Mouse (Mus musculus): ENCODE results near the gene Rps2. TPM values are rescaled to one million over a fixed set of nuclear protein-coding genes. Genes with fewer than 3 reads are reported as not detected.

Gene Rps2
- polyA plus RNA-seq, 1 experiment from 2014 or later = 1,443 TPM

DNA sequence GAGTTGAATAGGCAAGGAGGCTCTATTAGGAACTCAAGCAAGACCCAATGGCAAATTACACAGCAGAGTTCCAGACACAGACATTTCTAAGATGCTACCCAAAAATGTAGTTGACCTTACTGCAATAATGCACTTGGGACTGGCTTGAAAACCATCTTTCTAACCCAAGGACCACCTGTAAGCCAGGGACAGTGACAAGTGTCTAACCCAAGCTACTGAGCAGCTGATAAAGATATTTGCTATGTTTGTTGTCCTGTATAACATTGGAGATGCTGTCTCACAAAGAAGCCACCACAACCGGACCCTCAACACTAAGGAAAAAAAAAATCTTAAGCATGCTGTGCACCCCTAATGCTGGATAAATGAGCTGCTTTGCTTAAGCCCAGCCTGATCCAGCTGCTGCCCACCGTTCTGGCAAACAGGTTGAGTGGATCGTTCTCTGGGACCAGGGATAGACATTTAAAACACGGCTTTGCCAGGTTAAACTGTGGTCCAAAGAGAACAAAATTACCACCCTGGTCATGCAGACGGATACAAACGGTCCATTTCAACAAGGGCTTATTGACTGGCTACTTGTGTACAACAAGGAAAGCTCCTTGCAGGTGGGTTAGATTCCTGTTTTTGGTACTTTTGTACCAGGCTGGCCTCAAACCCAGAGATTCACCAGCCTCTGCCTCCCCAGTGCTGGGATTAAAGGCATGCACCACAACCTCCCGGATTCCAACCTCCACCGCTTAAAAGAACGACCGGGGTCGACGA is 5.4 kb downstream of the Rps2 start:
- H3K9me3 ChIP-seq = no peaks in the 10 kb centered on the region
- 3% methylated on average over 12 of the region's 12 CpGs for WGBS
- H3K4me2 ChIP-seq = peak overlapping the region; percentile 89
- no peaks in the 10 kb centered on the region for H3K27me3 ChIP-seq
- peak overlapping the region; percentile 97 for H3K9ac ChIP-seq
- peaks cover 32% of the 10 kb centered on the region for H3K4me1 ChIP-seq
- ATAC-seq (ENCODE audit: insufficient number of reproducible peaks, insufficient read depth, low FRiP score, low TSS enrichment, low read depth) = no peak
- peaks cover 20% of the 10 kb centered on the region for H3K36me3 ChIP-seq
- H3K27ac ChIP-seq = peak overlapping the region; percentile 85
- H3K4me3 ChIP-seq = peak overlapping the region; percentile 83

DNA sequence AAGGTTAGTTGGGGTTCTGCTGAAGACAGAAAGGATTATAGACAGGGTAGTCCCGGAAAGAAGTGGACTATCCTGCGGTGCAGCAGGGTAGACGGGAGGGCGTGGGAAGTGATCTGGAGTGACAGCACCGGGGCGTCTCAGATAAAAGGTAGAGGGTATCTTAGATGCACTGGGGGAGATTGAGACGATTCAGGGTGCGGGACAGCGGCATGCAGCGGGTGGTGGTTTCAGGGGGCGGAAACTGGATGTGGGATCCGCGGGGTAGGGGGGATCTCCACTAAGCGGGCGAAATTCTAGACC is 5.9 kb downstream of the Rps2 start:
- under 1% methylated on average over 15 of the region's 15 CpGs for WGBS
- H3K4me3 ChIP-seq = peak overlapping the region; percentile 83
- ATAC-seq (ENCODE audit: insufficient number of reproducible peaks, insufficient read depth, low FRiP score, low TSS enrichment, low read depth) = no peak
- peaks cover 16% of the 10 kb centered on the region for H3K36me3 ChIP-seq
- H3K9ac ChIP-seq = peak overlapping the region; percentile 97
- peaks cover 28% of the 10 kb centered on the region for H3K4me1 ChIP-seq
- peak overlapping the region; percentile 85 for H3K27ac ChIP-seq
- H3K9me3 ChIP-seq = no peaks in the 10 kb centered on the region
- H3K27me3 ChIP-seq = no peaks in the 10 kb centered on the region
- H3K4me2 ChIP-seq = peak overlapping the region; percentile 89

DNA sequence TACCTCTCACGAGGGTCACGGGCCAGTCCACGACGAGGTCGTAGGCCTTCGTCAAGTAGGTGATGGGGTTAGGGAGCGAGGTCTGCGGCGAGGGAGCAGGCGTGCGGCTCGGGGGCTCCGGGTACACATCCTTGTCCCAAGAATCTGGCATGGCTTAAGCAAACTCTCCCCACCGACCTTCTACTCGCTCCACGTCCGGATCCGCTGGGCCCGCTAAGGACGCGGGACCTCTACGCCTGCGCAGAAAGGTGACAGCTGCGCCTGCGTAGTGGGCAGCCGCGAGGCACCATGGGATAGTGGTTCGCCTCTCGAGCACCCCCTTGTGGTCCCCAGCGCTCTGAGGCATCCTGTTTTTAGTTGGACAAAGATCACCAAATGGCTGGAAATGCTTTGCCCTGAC is 6.3 kb downstream of the Rps2 start, which contains the start of gene Ndufb10:
TSS of gene Ndufb10 (minus strand) at position 295 of the 400 bp plus-strand sequence.
- H3K9ac ChIP-seq = peak within 1 kb of the TSS; percentile 97
- no peaks in the 10 kb centered on the region for H3K9me3 ChIP-seq
- peak within 1 kb of the TSS; percentile 89 for H3K4me2 ChIP-seq
- H3K4me3 ChIP-seq = peak within 1 kb of the TSS; percentile 83
- WGBS = under 1% methylated on average over 30 of the region's 30 CpGs
- peak; percentile 75 for ATAC-seq (ENCODE audit: insufficient number of reproducible peaks, insufficient read depth, low FRiP score, low TSS enrichment, low read depth)
- H3K27ac ChIP-seq = peak within 1 kb of the TSS; percentile 85
- peaks cover 26% of the 10 kb centered on the region for H3K4me1 ChIP-seq
- peaks cover 16% of the 10 kb centered on the region for H3K36me3 ChIP-seq
- H3K27me3 ChIP-seq = no peaks in the 10 kb centered on the region

DNA sequence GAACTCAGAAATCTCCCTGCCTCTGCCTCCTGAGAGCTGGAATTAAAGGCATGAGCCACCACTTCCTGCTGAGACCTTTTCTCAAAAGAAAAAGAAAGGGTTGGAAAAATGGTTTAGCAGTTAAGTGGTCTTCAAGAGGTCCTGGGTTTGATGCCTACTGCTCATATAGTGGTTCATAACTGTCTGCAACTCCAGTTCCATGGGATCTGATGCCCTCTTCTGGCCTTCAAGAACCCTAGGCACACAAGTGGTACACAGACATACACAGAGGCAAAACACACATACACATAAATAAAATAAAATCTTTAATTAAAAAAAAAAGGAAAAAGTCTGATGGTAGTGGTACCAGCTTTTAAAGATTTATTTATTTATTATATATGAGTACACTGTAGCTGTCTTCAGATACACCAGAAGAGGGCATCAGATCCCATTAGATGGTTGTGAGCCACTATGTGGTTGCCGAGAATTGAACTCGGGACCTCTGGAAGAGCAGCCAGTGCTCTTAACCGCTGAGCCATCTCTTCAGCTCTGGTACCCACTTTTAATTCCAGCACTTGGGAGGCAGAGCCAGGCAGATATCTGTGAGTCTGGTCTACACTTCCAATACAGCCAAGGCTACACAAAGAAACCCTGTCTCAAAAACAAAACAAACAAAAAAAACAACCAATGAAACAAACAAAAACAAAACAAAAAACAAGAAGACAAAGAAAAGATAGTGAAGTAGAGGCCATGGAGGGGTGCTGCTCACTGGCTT is 7.9 kb downstream of the Rps2 start:
- Histone ChIP-seq H3K4me1 (peaks cover 26% of the 10 kb centered on the region), H3K9me3 (no peaks in the 10 kb centered on the region), H3K4me3 (no peak overlapping the region), H3K27me3 (no peaks in the 10 kb centered on the region), H3K9ac (no peak overlapping the region), H3K4me2 (no peak overlapping the region), H3K36me3 (peaks cover 16% of the 10 kb centered on the region), H3K27ac (no peak overlapping the region)
- 67% methylated on average over 3 of the region's 3 CpGs for WGBS
- ATAC-seq (ENCODE audit: insufficient number of reproducible peaks, insufficient read depth, low FRiP score, low TSS enrichment, low read depth) = no peak

DNA sequence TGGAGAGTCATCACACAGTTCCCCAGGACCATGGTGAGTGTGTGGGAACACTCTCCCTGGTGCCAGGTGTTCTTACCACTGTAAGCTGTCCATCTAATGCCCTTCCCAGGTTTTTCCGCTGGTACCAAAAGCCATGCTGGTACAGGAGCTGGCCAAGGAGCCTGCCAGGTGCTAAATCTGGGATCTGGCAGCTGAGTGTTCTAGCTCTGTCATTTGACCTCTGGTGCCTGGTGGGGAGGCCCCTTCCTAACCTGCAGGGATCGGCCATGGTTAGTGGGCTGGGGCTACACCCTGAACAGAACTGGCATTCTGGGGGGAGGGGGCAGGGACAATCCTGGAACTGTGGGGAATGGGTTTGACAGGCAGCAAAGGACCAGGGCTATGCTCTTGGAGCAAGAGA is 9.7 kb downstream of the Rps2 start, which contains the start of gene Rpl3l:
TSS of gene Rpl3l (plus strand) at position 203 of the 400 bp plus-strand sequence.
- Histone ChIP-seq H3K9me3 (no peaks in the 10 kb centered on the region), H3K27ac (no peak within 1 kb of the TSS), H3K27me3 (no peaks in the 10 kb centered on the region), H3K4me3 (no peak within 1 kb of the TSS), H3K9ac (peak within 1 kb of the TSS; percentile 46; the same call in 1 of the 2 replicates), H3K36me3 (peaks cover under 1% of the 10 kb centered on the region; the same call in 1 of the 2 replicates), H3K4me2 (no peak within 1 kb of the TSS), H3K4me1 (peaks cover 10% of the 10 kb centered on the region)
- 72% methylated on average over 2 of the region's 2 CpGs for WGBS
- no peak for ATAC-seq (ENCODE audit: insufficient number of reproducible peaks, insufficient read depth, low FRiP score, low TSS enrichment, low read depth)

DNA sequence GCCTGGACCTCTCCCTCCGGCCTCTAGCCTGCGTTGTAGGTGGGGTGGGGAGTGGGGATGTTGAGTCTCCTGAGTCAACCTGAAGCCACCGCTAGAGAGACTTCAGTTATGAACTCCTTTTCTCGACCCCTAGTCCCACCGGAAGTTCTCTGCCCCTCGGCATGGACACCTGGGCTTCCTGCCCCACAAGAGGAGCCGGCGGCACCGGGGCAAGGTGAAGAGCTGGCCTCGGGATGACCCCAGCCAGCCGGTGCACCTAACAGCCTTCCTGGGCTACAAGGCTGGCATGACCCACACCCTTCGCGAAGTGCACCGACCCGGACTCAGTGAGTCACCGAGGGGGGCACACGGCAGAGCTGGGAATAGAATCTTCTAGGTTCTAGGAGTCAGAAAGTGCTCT is 10.3 kb downstream of the Rps2 start:
- Histone ChIP-seq H3K9me3 (no peaks in the 10 kb centered on the region), H3K36me3 (no peaks in the 10 kb centered on the region), H3K4me3 (no peak overlapping the region), H3K27me3 (no peaks in the 10 kb centered on the region), H3K4me2 (no peak overlapping the region), H3K9ac (no peak overlapping the region), H3K27ac (no peak overlapping the region), H3K4me1 (peaks cover 5% of the 10 kb centered on the region)
- ATAC-seq (ENCODE audit: insufficient number of reproducible peaks, insufficient read depth, low FRiP score, low TSS enrichment, low read depth) = no peak
- WGBS = 74% methylated on average over 17 of the region's 17 CpGs

DNA sequence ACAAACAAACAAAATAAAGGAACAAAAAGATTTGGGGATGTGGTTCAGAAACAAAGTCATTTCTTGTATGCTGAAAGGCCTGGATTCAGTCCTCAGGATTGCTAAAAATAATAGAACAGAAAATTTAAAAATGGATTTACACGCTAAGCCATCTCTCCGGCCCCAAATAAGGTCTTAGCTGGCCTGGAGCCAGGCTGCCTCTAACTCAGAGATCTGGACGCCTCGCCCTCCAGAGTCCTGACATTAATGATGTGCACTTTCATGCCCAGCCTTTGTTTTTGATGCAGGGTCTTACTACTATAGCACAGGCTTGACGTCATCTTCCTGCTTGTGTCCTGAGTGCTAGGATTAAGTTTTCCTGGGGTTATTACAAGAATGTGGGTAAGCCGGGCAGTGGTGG is 11.2 kb downstream of the Rps2 start:
- H3K9ac ChIP-seq = no peak overlapping the region
- no peak overlapping the region for H3K4me2 ChIP-seq
- ATAC-seq (ENCODE audit: insufficient number of reproducible peaks, insufficient read depth, low FRiP score, low TSS enrichment, low read depth) = no peak
- no peak overlapping the region for H3K4me3 ChIP-seq
- no peaks in the 10 kb centered on the region for H3K9me3 ChIP-seq
- H3K36me3 ChIP-seq = no peaks in the 10 kb centered on the region
- 77% methylated on average over 6 of the region's 6 CpGs for WGBS
- H3K4me1 ChIP-seq = no peaks in the 10 kb centered on the region
- no peak overlapping the region for H3K27ac ChIP-seq
- H3K27me3 ChIP-seq = no peaks in the 10 kb centered on the region

DNA sequence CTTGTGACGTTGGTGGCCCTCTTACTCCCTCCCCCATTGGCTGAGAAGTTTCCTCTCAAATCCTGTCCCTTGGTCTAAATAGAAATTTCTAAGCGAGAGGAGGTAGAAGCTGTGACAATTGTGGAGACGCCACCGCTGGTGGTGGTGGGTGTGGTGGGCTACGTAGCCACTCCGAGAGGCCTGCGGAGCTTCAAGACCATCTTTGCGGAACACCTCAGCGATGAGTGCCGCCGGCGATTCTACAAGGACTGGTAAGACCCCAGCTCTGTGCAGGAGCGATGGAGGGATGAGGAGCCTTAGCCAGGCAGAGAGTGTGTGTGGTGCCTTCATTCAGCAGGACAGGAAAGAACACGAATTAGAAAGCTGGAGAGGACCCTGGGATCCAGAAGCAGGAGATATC is 12.9 kb downstream of the Rps2 start:
- 81% methylated on average over 14 of the region's 14 CpGs for WGBS
- ATAC-seq (ENCODE audit: insufficient number of reproducible peaks, insufficient read depth, low FRiP score, low TSS enrichment, low read depth) = no peak

DNA sequence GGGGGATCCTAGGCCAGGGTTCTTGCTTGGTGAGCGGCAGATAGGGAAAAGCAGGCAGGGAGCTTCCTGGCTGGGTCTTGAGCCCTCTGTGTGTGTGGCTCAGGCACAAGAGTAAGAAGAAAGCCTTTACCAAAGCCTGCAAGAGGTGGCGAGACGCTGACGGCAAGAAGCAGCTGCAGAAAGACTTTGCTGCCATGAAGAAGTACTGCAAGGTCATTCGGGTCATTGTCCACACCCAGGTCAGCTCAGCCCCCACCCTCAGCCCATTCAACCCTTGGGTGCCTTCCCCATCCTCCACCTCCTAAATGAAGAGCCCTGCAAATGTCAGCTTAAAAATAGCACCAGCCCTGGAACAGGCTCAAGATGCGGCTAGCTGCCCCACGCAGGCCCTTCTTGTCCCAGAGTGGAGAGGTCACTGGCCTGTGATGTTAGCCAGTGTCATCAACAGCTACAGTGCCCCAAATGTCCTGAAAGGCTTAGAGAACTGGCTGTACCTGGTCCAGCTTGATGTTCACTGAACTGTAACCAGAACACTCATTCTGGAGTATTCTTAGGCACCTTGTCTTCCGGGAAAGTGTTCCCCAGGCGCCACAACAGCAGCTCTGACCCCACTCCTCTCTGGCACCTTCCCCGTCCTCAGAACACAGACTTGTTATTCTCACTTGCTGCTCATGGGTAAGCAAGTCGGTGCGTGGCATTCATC is 14.5 kb downstream of the Rps2 start:
- Histone ChIP-seq H3K9me3 (no peaks in the 10 kb centered on the region), H3K36me3 (no peaks in the 10 kb centered on the region), H3K9ac (no peak overlapping the region), H3K4me3 (no peak overlapping the region), H3K27ac (no peak overlapping the region), H3K27me3 (no peaks in the 10 kb centered on the region), H3K4me2 (no peak overlapping the region), H3K4me1 (peaks cover 10% of the 10 kb centered on the region)
- ATAC-seq (ENCODE audit: insufficient number of reproducible peaks, insufficient read depth, low FRiP score, low TSS enrichment, low read depth) = no peak
- 81% methylated on average over 12 of the region's 12 CpGs for WGBS

More for the DNA sequence above, 12.9 kb downstream of the Rps2 start:
- no peak overlapping the region for H3K4me2 ChIP-seq
- peaks cover under 1% of the 10 kb centered on the region; the same call in 1 of the 2 replicates for H3K4me1 ChIP-seq
- H3K27me3 ChIP-seq = no peaks in the 10 kb centered on the region
- no peak overlapping the region for H3K9ac ChIP-seq
- H3K9me3 ChIP-seq = no peaks in the 10 kb centered on the region
- H3K27ac ChIP-seq = no peak overlapping the region
- H3K36me3 ChIP-seq = no peaks in the 10 kb centered on the region
- no peak overlapping the region for H3K4me3 ChIP-seq

DNA sequence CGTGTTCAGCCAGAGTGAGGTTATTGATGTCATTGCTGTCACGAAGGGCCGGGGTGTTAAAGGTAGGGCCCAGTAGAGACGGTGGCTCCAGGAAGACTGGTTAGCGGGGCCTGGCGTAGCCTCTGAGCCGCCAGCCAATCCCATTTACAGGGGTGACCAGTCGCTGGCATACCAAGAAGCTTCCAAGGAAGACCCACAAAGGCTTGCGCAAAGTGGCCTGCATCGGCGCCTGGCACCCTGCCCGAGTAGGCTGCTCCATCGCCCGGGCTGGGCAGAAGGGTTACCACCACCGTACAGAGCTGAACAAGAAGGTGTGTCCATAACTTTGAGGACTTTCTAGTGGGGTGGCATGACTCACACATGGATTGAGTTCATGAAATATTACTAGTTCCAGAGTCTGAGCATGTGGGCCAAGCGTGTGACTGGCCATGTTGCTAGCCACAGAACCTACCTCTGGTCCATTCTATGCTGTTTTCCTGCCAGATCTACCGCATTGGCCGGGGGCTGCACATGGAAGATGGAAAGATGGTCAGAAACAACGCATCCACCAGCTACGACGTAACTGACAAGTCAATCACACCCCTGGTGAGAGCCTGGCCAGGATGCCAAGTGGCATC is 15.6 kb downstream of the Rps2 start:
- 87% methylated on average over 21 of the region's 21 CpGs for WGBS
- H3K9ac ChIP-seq = no peak overlapping the region

DNA sequence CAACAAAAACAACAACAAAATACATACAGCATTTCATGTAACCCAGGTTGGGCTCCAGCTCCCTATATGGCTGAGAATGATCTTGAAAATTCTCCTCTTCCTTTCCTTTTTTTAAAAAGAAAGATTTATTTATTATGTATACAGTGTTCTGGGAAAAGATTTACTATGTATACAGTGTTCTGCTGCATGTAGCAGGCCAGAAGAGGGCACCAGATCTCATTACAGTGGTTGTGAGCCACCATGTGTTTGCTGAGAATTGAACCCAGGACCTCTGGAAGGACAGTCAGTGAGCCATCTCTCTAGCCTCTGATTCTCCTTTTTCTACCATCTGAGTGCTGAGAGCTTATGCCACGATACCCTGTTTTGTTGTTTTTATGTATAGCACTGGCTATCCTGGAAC is 16.6 kb downstream of the Rps2 start:
- no peak overlapping the region for H3K9ac ChIP-seq
- 87% methylated on average over 1 of the region's 1 CpGs for WGBS
- no peak for ATAC-seq (ENCODE audit: insufficient number of reproducible peaks, insufficient read depth, low FRiP score, low TSS enrichment, low read depth)
- H3K36me3 ChIP-seq = peaks cover 1% of the 10 kb centered on the region; the same call in 1 of the 2 replicates
- H3K27me3 ChIP-seq = no peaks in the 10 kb centered on the region
- no peak overlapping the region for H3K27ac ChIP-seq
- H3K9me3 ChIP-seq = no peaks in the 10 kb centered on the region
- no peak overlapping the region for H3K4me2 ChIP-seq
- no peak overlapping the region for H3K4me3 ChIP-seq
- H3K4me1 ChIP-seq = peaks cover 17% of the 10 kb centered on the region

More for the DNA sequence above, 15.6 kb downstream of the Rps2 start:
- H3K36me3 ChIP-seq = no peaks in the 10 kb centered on the region
- peaks cover 17% of the 10 kb centered on the region for H3K4me1 ChIP-seq
- no peak overlapping the region for H3K27ac ChIP-seq
- H3K4me3 ChIP-seq = no peak overlapping the region
- no peaks in the 10 kb centered on the region for H3K9me3 ChIP-seq
- H3K27me3 ChIP-seq = no peaks in the 10 kb centered on the region
- ATAC-seq (ENCODE audit: insufficient number of reproducible peaks, insufficient read depth, low FRiP score, low TSS enrichment, low read depth) = no peak
- no peak overlapping the region for H3K4me2 ChIP-seq
